Mouse (Mus musculus) thymus, adult 18-20 months (tissue): ENCODE measurements around the gene 4833427G06Rik.

Source experiments
- DNase-seq, 2 experiments: peaks; one replicate each; pipeline ENCODE4 v3.0.0; 2022; ENCODE audit warnings: mixed read lengths in 2 of 2

4833427G06Rik gene

DNA sequence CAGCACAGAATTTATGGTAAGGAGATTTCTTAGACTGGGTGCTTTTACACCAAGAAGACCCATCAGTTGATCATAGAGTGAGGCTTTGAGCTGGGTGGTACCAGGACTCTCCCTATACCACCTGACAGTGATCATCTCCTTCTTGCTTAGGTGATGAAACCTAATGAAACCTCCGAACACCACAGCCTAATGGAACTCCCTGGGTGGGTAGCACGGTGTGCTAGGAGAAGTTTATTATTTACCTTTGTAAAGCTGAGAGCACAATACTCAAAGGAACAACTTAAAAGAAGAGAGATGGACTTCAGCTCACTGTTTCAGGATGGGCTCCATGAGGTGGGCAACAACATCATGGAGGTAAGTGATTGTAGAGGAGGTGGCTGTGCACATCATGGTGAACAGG lies 41.3 kb downstream of the 4833427G06Rik start, which contains the start of gene Btg4:
Btg4 (plus strand) TSS at position 301 of the 400 bp plus-strand sequence.
- DNase-seq = no peak

DNA sequence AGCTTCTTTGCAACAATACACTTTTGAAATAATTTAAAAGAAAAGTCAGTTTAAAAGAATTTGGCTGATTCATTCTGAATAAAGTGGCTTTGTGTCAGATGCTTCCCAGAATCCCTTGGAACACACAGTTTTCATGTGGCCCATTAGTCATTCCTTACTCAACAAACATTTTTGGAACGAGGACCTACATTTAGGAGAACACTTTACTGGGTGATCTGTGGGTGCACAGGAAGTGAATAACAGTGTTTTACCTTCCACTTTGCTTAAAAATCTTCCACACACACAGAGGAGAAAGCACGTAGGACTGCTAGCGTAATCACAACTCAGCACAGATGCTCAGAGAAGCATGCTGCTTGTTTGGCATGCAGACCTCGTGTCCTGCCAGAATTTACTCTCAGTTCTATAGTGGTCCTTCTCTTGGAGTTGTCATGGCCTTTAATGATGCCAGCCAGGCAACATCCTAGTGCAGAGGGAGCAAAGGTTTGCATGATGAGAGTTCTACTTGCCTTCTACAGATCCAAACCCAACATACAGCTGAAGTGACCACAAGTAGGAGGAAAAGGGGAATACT lies 42.8 kb downstream of the 4833427G06Rik start:
- DNase-seq = no peak

DNA sequence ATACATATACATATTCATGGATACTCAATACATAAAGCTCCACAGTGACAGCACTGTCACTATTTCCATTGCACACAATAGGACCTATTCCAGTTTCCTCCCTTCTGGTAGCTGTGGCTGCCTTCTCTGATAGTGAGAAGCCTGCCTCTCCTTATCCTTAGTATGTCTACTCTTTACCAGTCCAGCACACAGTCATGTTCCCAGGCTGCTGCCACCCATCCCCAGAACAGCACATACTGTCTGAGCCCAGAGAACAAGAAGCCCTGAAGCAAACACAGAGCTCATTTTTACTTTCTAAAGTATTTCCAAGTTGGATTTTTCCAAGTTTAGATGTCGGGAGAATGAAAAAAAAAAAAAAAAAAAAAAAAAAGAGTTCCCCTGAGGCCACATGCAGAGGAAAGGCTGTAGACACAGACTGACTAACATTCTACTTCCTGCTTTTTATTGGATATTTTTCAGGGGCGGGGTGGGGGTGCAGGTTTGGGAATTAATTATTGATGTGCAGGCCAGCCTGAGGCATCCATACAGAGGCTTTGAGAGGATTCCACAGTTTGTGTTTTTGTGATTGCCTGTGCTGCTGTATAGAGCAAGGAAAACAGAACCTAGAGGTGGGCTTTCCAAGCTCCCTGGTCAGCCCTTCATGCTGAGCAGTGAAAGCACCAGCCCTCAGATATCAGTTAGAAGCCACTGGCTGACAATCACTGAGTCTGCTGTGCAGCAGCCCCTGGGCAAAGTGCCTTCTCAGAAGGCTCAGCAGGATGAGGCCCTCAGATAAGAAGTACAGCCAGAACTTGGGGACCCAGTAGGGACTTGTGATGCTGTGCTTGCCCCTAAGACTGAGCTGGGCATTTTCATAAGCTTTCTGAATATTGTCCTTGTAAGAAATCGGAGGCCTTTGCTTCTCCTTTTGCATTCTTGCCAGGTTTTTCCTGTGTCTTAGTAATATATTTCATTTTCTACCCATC lies 45.2 kb downstream of the 4833427G06Rik start:
- DNase-seq = no peak

DNA sequence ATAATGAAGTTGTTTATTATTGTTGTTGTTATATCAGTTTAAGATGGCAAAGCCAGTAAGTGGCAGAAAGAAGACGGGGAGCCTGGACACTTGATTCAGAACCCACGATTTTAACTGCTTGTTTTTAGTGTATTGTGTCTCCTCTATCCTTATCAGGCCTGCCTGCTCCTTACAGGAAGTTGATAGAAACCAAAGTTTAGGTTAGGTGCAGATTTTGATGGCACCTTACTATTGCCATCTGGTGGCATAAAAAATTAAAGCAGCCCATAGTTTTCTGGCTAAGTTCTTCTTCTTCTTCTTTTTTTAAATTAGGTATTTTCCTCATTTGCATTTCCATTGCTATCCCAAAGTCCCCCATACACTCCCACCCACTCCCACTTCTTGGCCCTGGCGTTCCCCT lies 49.7 kb downstream of the 4833427G06Rik start:
- DNase-seq = no peak

DNA sequence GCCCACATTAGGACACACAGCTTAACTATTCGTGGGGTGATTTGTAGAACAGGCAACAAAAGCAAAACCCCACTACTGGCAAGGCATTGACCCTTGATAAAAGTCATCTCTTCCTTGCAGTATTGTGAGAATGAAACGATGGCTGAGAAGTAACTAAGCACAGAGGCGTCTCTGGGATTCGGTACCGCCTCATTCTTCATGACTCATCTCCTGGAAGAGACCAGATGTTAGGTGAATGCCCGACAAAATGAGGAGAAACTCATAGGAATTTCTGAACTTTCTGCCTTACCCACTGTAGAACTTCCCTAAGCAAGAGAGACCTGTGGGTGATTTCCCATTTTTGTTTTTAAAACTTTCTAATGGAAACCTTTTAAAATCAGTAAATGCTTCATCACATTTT lies 59.7 kb downstream of the 4833427G06Rik start:
- DNase-seq = no peak

DNA sequence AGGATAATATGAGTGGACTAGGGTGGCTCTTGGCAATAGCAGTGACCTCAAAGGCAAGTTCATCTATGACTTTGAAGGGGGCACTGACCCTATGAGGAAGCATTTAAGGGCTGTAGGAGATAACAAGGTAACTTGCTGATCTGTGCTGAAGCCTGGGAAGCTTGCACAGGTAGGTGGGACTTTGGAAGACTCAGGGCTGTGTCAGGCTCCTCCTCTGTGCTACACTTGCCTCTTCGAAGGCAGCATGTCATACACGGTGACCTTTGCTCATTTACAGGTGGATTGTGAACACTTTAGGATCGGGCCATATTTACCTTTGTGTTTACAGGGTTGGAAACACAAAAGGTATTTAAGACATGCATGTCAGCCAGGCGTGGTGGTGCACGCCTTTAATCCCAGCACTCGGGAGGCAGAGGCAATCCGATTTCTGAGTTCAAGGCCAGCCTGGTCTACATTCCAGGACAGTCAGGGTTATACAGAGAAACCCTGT lies 60.3 kb downstream of the 4833427G06Rik start:
- no peak for DNase-seq

DNA sequence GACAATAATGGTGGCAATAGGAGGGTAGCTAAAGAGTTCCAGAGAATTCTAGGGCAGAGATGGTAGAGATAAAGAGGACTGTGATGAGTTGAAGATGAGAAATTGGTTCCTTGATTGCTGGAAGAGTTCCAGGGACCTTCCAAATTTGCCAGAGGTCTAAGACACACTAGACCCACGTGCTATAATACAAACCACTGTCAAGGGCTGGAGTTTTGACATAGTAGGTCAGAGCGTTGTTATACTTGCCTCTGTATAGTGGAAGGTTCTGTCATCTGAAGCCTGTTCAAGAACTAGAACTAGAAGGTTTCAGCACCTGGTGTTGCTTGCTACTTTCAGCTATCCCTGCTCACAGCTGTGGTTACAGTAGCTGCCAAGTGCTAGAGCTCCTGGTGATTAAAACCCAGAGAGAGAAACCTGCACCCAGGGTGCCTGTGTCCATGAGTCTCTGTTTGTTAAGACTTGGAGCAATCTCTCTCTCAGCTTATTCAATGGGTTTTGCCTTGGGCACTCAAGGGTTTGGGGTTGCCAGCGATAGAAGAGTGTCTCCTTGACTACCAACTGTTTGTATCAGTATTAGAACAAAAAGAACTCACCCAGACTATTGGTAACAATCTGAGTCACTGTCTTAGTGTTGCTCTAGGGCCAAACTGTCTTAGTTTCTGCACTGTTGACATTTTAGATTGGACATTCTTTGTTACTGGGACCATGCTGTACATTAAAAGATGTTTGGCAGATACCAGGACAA lies 68.9 kb downstream of the 4833427G06Rik start:
- DNase-seq = no peak

DNA sequence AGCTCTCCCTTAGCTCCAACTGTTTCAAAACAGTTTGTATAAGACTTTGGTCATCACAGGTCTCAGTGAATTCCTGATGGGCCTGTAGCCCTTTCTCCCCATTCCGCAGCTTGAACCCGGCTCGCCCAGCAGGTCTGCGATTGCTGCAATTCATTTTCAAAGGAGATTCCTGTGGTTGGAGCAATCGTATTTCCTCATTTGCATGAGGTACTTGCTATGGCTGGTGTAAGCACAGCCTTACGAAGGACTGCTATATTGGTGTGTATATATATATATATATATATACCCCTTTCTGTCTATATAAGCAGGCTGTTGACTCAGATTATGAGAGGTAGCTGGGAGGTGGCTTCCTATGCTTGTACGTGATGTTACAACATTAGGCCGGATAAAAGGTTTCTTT lies 69.6 kb downstream of the 4833427G06Rik start:
- DNase-seq = no peak

DNA sequence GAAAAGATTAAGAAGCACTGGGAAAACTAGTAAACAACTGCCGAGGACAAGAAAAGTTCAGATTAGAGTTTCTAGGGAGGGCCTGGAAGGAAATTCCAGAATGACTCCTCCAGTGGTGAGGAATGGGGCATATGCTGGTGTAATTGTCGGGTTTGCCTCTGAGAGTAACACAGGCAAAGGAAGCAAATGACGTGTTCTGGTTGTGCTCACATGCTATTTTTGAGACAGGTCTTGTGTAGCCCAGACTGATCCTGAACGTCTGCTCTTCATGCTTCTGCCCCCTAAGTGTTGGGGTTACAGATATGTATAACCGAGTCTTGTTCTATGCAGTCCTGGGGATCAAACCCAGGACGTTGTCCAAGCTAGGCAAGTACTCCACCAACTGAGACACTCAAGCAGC lies 70.3 kb downstream of the 4833427G06Rik start:
- no peak for DNase-seq
